Comparison of ENCODE assay signal across 8 mouse cellular contexts in genomic region chr2:180745248-180745927, GRCm38 (mm10). TPM values are rescaled to one million over a fixed set of nuclear protein-coding genes. Genes with fewer than 3 reads are reported as not detected.
DNase-seq lines count a peak whose midpoint lies in the region; ATAC-seq and TF ChIP-seq lines count a peak whose summit lies in the region.

No protein-coding gene starts in this region.

- 34% methylated on average over 17 of the region's 17 CpGs for WGBS in hindbrain, embryonic 16.5 days

- peak; percentile 28 for DNase-seq in Patski (ENCODE audit: low read depth, low spot score)
- peak; percentile 94 to 96 for DNase-seq in cerebellum, postnatal 10 days
- peak; percentile 59 to 85 for DNase-seq in frontal cortex, postnatal 10 days (ENCODE audit: low spot score in 2 of 2)
- DNase-seq in left cerebral cortex, adult 11 months (ENCODE audit: low spot score), result peak; percentile 73
- DNase-seq in lung, postnatal 4 days, result peak; percentile 80 to 91
- DNase-seq in right cerebral cortex, adult 2 months (ENCODE audit: low spot score in 2 of 2), result peak; percentile 90 to 92
- DNase-seq in urinary bladder, postnatal 10 days (ENCODE audit: low spot score), result peak; percentile 42

- peaks cover 20% of the 10 kb centered on the region for H3K27me3 ChIP-seq in Patski
- H3K27me3 ChIP-seq in hindbrain, embryonic 16.5 days (replicated peaks; ENCODE audit: control insufficient read depth, insufficient read depth, low read length), result no peaks in the 10 kb centered on the region; the same call in 1 of the 2 replicates

- peak; percentile 99 for TF ChIP-seq CTCF in Patski (IDR thresholded peaks at IDR 0.05)

- ATAC-seq in Patski, result peak; percentile 75
- ATAC-seq in hindbrain, embryonic 16.5 days, result peak; percentile 84

- no peak overlapping the region for H3K4me3 ChIP-seq in hindbrain, embryonic 16.5 days (ENCODE audit: low read length)

- in situ Hi-C loops in Patski (cut with MboI; ENCODE audit: low pct_unique_long_range_greater_than_20kb), result loop anchor here (10.0 kb wide), 1 partner anchor 171 kb away; no protein-coding TSS in a partner anchor

- CTCF ChIA-PET in Patski (lab: Charles Lee), result interaction anchor here (0.6 to 3.8 kb wide), 13 partner anchors 10 to 164 kb away, joined by 3 to 14 read pairs (median 4); partner anchors contain the start of gene Mrgbp

- no peaks in the 10 kb centered on the region for H3K9me3 ChIP-seq in hindbrain, embryonic 16.5 days (ENCODE audit: control insufficient read depth, low read length)

- POLR2A ChIA-PET in Patski (lab: Charles Lee), result no interaction called here

- no peaks in the 10 kb centered on the region for H3K36me3 ChIP-seq in hindbrain, embryonic 16.5 days (ENCODE audit: control insufficient read depth, insufficient read depth, low read length)

- no peak overlapping the region; the same call in 1 of the 2 replicates for H3K9ac ChIP-seq in hindbrain, embryonic 16.5 days (ENCODE audit: low read depth, low read length)

- H3K4me2 ChIP-seq in hindbrain, embryonic 16.5 days (ENCODE audit: low read length), result no peak overlapping the region

- H3K27ac ChIP-seq in hindbrain, embryonic 16.5 days (ENCODE audit: low read depth, low read length), result no peak overlapping the region

- no peaks in the 10 kb centered on the region for H3K4me1 ChIP-seq in hindbrain, embryonic 16.5 days (ENCODE audit: control insufficient read depth, insufficient read depth, low read depth, low read length)

RNA-seq across cellular contexts. Expression of gene Slc17a9, which starts 20.3 kb away (rescaled TPM):
- 0.12 TPM for polyA plus RNA-seq in Patski (2021)
- polyA plus RNA-seq in hindbrain, embryonic 16.5 days (2015; fragmentation: Nextera tagmentation; extraction: Ambion mirVana), result 0.19 and 0.42 TPM in 2 replicates

RNA-seq across cellular contexts. Expression of gene Bhlhe23, which starts 31.3 kb away (rescaled TPM):
- not detected for polyA plus RNA-seq in Patski (2021)
- 0.36 and 0.69 TPM in 2 replicates for polyA plus RNA-seq in hindbrain, embryonic 16.5 days (2015; fragmentation: Nextera tagmentation; extraction: Ambion mirVana)

RNA-seq across cellular contexts. Expression of gene Gid8, which starts 35.5 kb away (rescaled TPM):
- 54.1 TPM for polyA plus RNA-seq in Patski (2021)
- polyA plus RNA-seq in hindbrain, embryonic 16.5 days (2015; fragmentation: Nextera tagmentation; extraction: Ambion mirVana), result 52.8 and 58.9 TPM in 2 replicates

RNA-seq across cellular contexts. Expression of gene Dido1, which starts 35.6 kb away (rescaled TPM):
- polyA plus RNA-seq in Patski (2021), result 30.8 TPM
- polyA plus RNA-seq in hindbrain, embryonic 16.5 days (2015; fragmentation: Nextera tagmentation; extraction: Ambion mirVana), result 20.7 and 21.7 TPM in 2 replicates

Comparison
In these comparisons a context has a peak if more than half of its experiments do, and no peak if none do; other contexts are left out.
1. DNase-seq: peak in every context shown above with its lines; median percentile 95 in cerebellum, postnatal 10 days; 91 in right cerebral cortex, adult 2 months; 86 in lung, postnatal 4 days; 73 in left cerebral cortex, adult 11 months; 72 in frontal cortex, postnatal 10 days; 42 in urinary bladder, postnatal 10 days; 28 in Patski.